Mouse (Mus musculus) bone marrow, adult 2 months (tissue): ENCODE measurements at regions not wholly inside any gene's neighbourhood (a gene's known extent, or its start where the extent isn't known, plus 50 kb on each side); places are given as distances from the start of the nearest gene placed in this dataset.

ENCODE experiments used
- H3K27ac ChIP-seq: fragments of 200-500 bp; 2 replicates; pipeline ENCODE4 v1.5.1; 2012; ENCODE audit warnings: low read depth, mild to moderate bottlenecking, control low read depth, inconsistent platforms, low read length; ENCODE audit not compliant: control insufficient read depth, poor library complexity, insufficient read depth
- H3K4me1 ChIP-seq: fragments of 200-500 bp; 2 replicates; pipeline ENCODE4 v1.6.1; 2011; ENCODE audit warnings: low read length; ENCODE audit not compliant: control insufficient read depth, insufficient read depth
- H3K4me3 ChIP-seq: fragments of 200-500 bp; replicated peaks from 2 replicates; pipeline ENCODE3; 2011; ENCODE audit warnings: mild to moderate bottlenecking, low read depth, low read length, control low read depth; ENCODE audit not compliant: control insufficient read depth
- CTCF ChIP-seq: fragments of 200-500 bp; IDR thresholded peaks from 2 replicates; pipeline ENCODE4 v1.5.1; 2011; ENCODE audit warnings: low read length, control low read depth; ENCODE audit not compliant: control insufficient read depth, insufficient read depth
- POLR2A ChIP-seq: fragments of 200-500 bp; IDR thresholded peaks from 2 replicates; pipeline ENCODE4 v1.6.1; 2011; ENCODE audit warnings: low read depth, mild to moderate bottlenecking, control low read depth, low read length, borderline replicate concordance; ENCODE audit not compliant: control insufficient read depth
- WGBS: fragments of 180-500 bp; shearing (Covaris S2); methylation state at CpG from one replicate; pipeline ENCODE4 v1.1.7; 2018; 5-methylcytosine and 5-hydroxymethylcytosine counted together

- Histone ChIP-seq H3K4me3 (no peak overlapping the region), H3K4me1 (no peaks in the 10 kb centered on the region), H3K27ac (no peak overlapping the region)
- no peak for TF ChIP-seq POLR2A
- TF ChIP-seq CTCF, result no peak
- WGBS, result 76% methylated on average over 7 of the region's 7 CpGs
Observed at GRCm38 (mm10) chr2:173418951-173419350, 103.4 kb upstream of the 1700021F07Rik start.

GRCm38 (mm10) chr2:173419972-173420391 lies 102.4 kb upstream of the 1700021F07Rik start:
- TF ChIP-seq CTCF (no peak), POLR2A (no peak)
- 67% methylated on average over 10 of the region's 10 CpGs for WGBS
- Histone ChIP-seq H3K27ac (no peak overlapping the region), H3K4me3 (no peak overlapping the region), H3K4me1 (no peaks in the 10 kb centered on the region)

- WGBS, result 80% methylated on average over 5 of the region's 5 CpGs
- Histone ChIP-seq H3K4me3 (no peak overlapping the region), H3K4me1 (no peaks in the 10 kb centered on the region), H3K27ac (no peak overlapping the region)
- TF ChIP-seq POLR2A (no peak), CTCF (no peak)
Observed at GRCm38 (mm10) chr2:173420481-173420880, 101.9 kb upstream of the 1700021F07Rik start.

- WGBS, result 79% methylated on average over 7 of the region's 7 CpGs
- no peak overlapping the region for H3K4me3 ChIP-seq
- H3K27ac ChIP-seq, result no peak overlapping the region
- no peak for TF ChIP-seq CTCF
- H3K4me1 ChIP-seq, result no peaks in the 10 kb centered on the region
Observed at GRCm38 (mm10) chr2:173424875-173425274, 97.5 kb upstream of the 1700021F07Rik start.

GRCm38 (mm10) chr2:173425754-173426153 lies 96.6 kb upstream of the 1700021F07Rik start:
- no peak for TF ChIP-seq CTCF
- no peak for TF ChIP-seq POLR2A
- Histone ChIP-seq H3K4me1 (no peaks in the 10 kb centered on the region), H3K4me3 (no peak overlapping the region), H3K27ac (no peak overlapping the region)
- 76% methylated on average over 9 of the region's 9 CpGs for WGBS

DNA sequence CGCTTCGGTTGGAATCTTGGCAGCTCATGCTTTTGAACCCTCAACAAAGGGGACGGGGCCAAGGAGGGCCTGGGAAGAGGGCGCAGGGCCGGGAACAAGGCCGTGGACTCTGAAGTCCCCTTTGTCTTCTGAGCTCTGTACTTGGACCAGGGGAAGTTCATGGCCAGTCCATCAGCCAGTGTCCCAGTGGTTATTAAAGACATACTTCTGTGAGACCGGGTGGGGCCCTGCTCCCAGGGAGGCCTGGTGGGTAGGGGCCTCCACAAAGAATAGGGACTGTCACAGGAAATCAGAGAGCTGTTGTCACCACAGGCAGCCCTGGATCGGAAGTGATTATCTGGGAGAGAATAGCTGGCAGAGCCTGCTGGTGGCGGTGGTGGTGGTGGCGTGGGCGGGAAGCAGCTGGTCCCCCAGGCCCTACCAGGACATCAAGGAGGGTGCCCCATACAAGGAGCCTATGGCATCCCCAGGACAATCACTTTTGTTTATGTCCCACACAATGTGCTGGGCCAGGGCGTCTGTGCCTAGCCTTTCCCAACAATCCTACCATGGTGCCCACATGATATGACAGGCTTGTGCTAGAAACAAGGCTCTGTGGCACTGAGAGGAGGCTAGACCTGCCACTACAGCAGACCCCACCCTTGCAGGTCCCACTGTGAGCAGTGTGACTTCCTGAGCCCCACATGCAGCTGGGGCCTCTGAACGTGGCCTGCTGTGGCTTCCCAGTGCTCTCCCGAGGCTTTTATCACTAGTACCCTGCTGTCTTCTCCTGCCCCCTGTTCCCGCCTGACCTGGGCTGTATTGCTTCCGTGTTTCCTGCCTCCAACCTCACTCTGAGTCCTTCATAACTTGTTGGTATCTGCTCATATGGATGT lies 96.0 kb upstream of the 1700021F07Rik start:
- TF ChIP-seq CTCF (no peak), POLR2A (no peak)
- H3K4me1 ChIP-seq, result no peaks in the 10 kb centered on the region
- H3K27ac ChIP-seq, result no peak overlapping the region
- 64% methylated on average over 16 of the region's 16 CpGs for WGBS
- no peak overlapping the region for H3K4me3 ChIP-seq

- TF ChIP-seq POLR2A, result no peak
- Histone ChIP-seq H3K4me1 (no peaks in the 10 kb centered on the region), H3K27ac (no peak overlapping the region), H3K4me3 (no peak overlapping the region)
- 82% methylated on average over 10 of the region's 10 CpGs for WGBS
Observed at GRCm38 (mm10) chr2:173427888-173428450, 94.4 kb upstream of the 1700021F07Rik start.

DNA sequence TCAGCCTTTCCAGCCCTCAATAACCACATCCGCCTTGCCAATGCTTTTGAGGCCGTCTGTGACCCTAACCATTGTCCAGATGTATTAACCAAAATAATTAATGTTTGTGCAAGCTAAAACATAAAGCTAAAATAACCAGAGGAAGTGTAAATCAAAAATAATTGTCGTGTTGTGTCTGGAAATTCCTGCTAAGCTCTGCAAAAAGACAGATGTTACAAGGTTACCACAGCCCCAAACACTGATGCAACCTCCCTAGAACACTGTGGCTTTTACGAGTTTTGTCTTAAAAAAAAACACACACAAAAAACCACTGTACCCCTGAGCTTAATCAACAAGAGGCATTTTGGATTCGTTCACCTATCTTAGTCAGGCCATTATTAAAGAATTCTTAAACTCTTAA lies 90.5 kb upstream of the 1700021F07Rik start:
- Histone ChIP-seq H3K4me1 (no peaks in the 10 kb centered on the region), H3K4me3 (no peak overlapping the region), H3K27ac (no peak overlapping the region)
- TF ChIP-seq CTCF (no peak), POLR2A (no peak)
- 43% methylated on average over 5 of the region's 5 CpGs for WGBS

GRCm38 (mm10) chr2:173432258-173432657 lies 90.1 kb upstream of the 1700021F07Rik start:
- TF ChIP-seq CTCF (no peak), POLR2A (no peak)
- Histone ChIP-seq H3K4me3 (no peak overlapping the region), H3K4me1 (no peaks in the 10 kb centered on the region), H3K27ac (no peak overlapping the region)
- 70% methylated on average over 3 of the region's 3 CpGs for WGBS
